Mouse (Mus musculus): ENCODE data around the gene Tfdp2.
"Not testable (repeated sequence)": the region's sequence is repeated elsewhere in the genome, so short reads cannot be mapped to it uniquely, and the experiment has no call there.

Gene Tfdp2

DNA sequence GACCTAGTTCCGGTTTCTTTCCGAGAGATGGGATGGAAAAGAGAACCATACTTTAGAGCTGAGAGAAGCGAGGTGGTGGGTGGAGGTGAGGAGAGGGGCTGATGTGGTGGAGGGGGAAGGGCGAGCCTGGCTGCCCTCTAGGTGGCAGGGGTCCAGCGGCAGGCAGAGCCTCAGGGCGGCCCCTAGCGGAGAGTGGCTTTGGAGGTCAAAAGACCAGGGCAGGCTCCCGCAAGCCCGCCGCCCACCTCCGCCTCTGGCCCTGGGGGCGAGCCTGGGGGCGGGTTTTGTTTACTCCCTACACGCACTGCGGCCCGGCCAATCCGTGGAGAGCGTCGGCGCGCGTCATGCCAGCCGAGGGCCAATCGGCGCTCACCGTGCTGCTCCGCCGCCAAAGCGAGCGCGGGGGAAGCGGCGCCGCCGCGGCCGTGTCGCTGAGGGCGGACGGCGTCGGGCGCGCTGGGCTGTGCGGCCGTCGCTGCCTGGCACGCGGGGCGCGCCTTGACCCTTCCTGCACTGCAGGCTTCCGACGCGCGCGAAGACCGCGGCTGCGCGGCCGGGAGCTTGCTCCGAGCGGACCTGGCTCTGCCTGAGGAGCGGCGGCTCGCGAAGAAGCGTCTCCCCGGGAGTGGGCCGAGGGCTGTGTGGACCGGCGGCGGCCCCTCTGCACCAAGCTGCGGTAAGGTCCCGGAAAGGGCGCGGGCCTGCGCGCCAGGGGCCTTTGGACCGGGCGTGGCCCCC, at the start of gene Tfdp2:
Gene Tfdp2 (plus strand): TSS at position 391 of the 738 bp plus-strand sequence.
- DNase-seq (ENCODE audit: low read depth, low spot score), result peak; percentile 93

GRCm38 (mm10) chr9:96152801-96153200, 43.3 kb upstream of the Tfdp2 start:
- DNase-seq (ENCODE audit: low read depth, low spot score), result no peak

GRCm38 (mm10) chr9:96158431-96158830, 37.6 kb upstream of the Tfdp2 start:
- DNase-seq (ENCODE audit: low read depth, low spot score), result no peak

GRCm38 (mm10) chr9:96159047-96159446, 37.0 kb upstream of the Tfdp2 start:
- no peak for DNase-seq (ENCODE audit: low read depth, low spot score)

DNA sequence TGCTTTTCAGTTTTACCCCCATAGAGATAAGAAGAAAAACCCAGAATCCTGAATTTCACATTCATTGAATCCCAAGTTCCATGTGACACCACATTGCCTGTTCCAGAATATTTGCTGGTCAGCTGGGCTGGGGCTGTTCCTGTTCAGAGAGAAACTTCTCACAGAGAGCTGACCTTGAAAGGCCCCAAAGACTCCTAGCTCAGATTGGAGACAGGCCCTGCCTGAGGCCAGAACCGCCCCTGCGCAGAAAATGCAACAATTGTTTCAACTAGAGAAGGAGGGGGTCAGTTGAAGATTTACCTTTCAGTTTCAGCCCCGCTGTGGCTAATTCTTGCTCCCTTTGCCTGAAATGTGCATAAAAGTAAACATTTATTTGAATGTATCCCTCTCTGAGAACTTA, 35.3 kb upstream of the Tfdp2 start:
- DNase-seq (ENCODE audit: low read depth, low spot score), result no peak

DNA sequence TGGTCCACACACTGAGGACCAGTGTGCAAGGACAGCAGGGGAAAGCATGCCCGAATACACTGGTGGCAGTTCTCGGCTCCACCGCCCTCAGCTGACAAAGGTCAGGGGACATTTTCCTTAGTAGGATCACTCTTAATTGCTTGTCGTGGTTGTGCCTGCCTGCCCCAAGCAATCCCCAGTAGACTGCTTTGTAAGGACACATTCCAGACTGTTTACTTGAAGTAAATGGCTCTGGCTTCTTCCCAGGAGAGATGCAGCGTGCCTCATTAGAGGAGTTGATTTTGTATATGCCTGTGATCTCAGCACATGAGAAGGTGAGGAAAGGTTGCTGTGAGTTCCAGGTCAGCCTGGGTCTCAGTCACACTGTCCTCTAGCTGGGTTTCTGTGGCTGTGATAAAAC, 33.7 kb upstream of the Tfdp2 start:
- no peak for DNase-seq (ENCODE audit: low read depth, low spot score)

- DNase-seq (ENCODE audit: low read depth, low spot score), result no peak
Observed at GRCm38 (mm10) chr9:96163443-96163842, 32.6 kb upstream of the Tfdp2 start.

- not testable (repeated sequence) for DNase-seq (ENCODE audit: low read depth, low spot score)
Observed at GRCm38 (mm10) chr9:96163983-96164382, 32.1 kb upstream of the Tfdp2 start.

- peak; percentile 81 for DNase-seq (ENCODE audit: low read depth, low spot score)
Observed at GRCm38 (mm10) chr9:96167168-96167585, 28.9 kb upstream of the Tfdp2 start.

DNA sequence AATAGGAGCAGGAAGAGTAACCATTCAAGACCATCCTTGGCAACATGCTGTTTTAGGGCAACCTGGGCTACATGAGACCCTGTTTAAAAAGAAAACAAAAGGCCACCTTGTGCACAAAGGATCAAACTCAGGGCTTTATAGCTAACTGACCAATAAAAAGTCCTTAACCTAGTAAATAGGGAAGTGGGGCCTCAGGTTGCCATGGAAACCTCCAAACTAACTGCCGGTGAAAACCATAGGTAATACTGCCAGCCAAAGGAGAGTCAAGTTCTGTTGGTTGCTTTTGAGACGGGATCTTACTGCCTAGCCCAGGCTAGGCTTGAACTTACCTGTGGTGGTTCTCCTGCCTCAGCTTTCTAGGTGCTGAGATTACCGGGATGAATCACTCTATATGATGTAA, 25.5 kb upstream of the Tfdp2 start:
- DNase-seq (ENCODE audit: low read depth, low spot score), result no peak

- no peak for DNase-seq (ENCODE audit: low read depth, low spot score)
Observed at GRCm38 (mm10) chr9:96184909-96185308, 11.2 kb upstream of the Tfdp2 start.

- no peak for DNase-seq (ENCODE audit: low read depth, low spot score)
Observed at GRCm38 (mm10) chr9:96186701-96187100, 9.4 kb upstream of the Tfdp2 start.

DNA sequence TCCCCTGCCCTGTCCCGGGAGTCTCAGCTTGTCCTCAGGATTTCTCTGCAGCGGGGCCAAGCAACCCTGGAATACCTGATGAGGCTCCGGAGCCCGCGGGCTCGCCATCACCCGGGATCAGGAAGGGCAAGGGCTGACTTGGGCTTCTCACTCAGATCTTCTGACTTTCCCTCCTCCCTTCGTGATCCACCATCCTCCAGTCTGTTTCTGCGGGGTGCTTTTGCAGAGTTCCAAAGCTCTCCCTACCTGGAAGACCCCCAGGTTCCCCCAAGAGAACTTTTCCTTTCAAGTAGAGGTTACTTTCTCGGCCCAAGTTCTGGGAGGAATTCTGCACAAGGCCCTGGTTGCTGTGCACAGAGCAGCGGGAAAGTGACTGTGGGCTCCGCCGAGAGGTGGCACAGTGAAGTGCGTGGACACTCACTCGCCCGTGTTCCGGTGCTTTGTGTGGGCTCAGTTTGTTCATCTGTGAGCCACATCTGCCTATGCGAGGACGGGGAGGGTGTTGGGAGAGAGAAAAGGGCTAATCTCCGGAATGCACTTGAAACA, 634 bp downstream of the Tfdp2 start:
- DNase-seq (ENCODE audit: low read depth, low spot score), result peak; percentile 71

GRCm38 (mm10) chr9:96197806-96198205, 1.7 kb downstream of the Tfdp2 start:
- DNase-seq (ENCODE audit: low read depth, low spot score), result no peak

DNA sequence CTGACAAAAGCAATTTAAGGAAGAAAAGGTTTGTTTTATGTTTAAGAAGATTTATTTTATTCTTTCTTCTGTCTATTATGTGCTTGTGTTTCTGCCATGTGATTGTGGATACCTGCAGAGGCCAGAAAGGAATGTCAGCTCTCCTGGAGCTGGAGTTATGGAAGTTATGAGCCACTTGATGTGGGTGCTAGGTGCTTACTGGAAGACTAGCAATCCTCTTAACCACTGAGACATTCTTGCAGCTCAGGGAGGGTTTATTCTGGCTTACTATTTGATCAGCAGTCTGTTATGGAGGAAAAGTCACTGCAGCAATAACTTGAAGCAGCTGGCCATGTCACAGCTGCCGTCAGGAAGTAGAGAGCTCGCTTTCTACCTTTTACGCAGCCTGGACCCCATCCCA, 7.6 kb downstream of the Tfdp2 start:
- DNase-seq (ENCODE audit: low read depth, low spot score), result no peak

- no peak for DNase-seq (ENCODE audit: low read depth, low spot score)
Observed at GRCm38 (mm10) chr9:96207428-96207827, 11.4 kb downstream of the Tfdp2 start.

GRCm38 (mm10) chr9:96213036-96213645, 17.1 kb downstream of the Tfdp2 start:
- DNase-seq (ENCODE audit: low read depth, low spot score), result no peak

GRCm38 (mm10) chr9:96214171-96214570, 18.1 kb downstream of the Tfdp2 start:
- peak; percentile 7 for DNase-seq (ENCODE audit: low read depth, low spot score)

DNA sequence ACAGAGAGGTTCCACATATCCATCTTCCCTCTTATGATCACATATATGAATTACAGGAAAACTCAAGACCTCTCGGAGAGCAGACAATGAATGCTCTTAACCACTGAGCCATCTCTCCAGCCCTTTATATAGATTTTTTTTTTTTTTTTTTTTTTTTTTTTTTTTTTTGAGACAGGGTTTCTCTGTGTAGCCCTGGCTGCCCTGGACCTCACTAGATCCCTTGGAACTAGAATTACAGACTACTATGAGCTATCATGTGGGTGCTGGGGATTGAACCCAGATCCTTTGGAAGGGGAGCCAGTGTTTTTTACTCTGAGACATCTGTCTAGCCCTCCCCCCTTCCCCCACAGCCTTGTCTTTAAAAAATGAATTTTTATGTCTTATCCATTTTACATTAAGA, 21.2 kb downstream of the Tfdp2 start:
- no peak for DNase-seq (ENCODE audit: low read depth, low spot score)

- DNase-seq (ENCODE audit: low read depth, low spot score), result peak; percentile 16
Observed at GRCm38 (mm10) chr9:96217799-96218198, 21.7 kb downstream of the Tfdp2 start.

DNA sequence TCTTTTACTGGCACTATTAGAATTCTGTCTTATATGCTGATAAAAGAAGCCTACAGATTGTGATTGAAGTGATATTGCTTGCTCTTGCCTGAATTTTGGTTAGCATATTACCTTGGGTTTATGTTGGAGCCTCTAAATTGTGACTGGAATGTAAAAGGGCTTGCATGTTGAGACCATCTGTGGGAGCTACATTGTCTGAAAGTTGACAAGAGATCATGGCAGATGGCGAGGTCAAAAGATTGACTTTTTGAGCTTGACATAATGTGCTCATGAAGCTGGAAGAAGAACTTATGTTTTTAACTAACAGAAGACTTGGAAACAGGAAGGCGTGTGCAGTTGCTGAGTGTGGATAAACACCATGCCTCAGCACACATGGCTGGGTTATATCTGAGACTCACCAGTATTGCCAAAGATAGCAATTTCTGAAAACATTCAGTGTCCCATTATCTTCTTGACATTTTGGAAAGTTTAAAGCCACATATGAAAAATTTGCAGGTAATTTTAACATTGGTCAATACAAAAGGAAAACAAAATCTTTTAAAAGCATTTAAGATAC, 23.1 kb downstream of the Tfdp2 start:
- no peak for DNase-seq (ENCODE audit: low read depth, low spot score)

DNA sequence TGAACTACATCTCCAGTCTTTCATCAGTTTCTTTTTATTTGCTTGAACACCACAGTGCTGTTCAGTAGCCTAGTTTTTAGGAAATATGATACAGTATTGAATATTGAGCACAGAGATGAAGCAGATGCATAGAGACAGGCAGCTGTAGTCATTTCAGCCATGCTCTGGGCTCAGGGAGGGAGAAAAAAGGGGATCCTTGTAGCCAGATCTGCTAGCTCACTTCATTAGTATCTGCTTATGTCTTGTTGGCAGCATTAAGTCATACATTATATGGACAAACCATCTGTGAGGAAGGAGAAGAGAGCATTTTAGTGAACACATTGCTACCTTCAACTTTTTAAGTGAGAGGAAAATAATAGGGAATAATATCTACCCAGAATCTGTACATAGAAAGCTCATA, 24.3 kb downstream of the Tfdp2 start:
- no peak for DNase-seq (ENCODE audit: low read depth, low spot score)

GRCm38 (mm10) chr9:96223302-96223701, 27.2 kb downstream of the Tfdp2 start:
- no peak for DNase-seq (ENCODE audit: low read depth, low spot score)
